Mouse (Mus musculus) large intestine, adult 2 months (tissue): ENCODE results near the gene Stoml2. TPM values are rescaled to one million over a fixed set of nuclear protein-coding genes. Genes with fewer than 3 reads are reported as not detected.

Experiments
- DNase-seq: peaks from one replicate; pipeline ENCODE4 v3.0.0-alpha.2; 2012; ENCODE audit warnings: low read depth, low spot score
- WGBS: fragments of 180-500 bp; shearing (Covaris S2); methylation state at CpG from one replicate; pipeline ENCODE4 v1.1.7; 2018; 5-methylcytosine and 5-hydroxymethylcytosine counted together
- polyA plus RNA-seq: library from polyadenylated mRNA; depleted of rRNA; stranded (reverse); fragments of >200 nt; gene quantifications from 2 replicates; pipeline ENCODE4 v1.2.3, GENCODE M21; 2012; rRNA removed

Stoml2 gene
- 83.2 and 92.5 TPM in 2 replicates for polyA plus RNA-seq

GRCm38 (mm10) chr4:43031237-43031995 lies at the start of gene Stoml2:
Gene Stoml2 (minus strand): TSS chr4:43031710.
- under 1% methylated on average over 38 of the region's 38 CpGs for WGBS

GRCm38 (mm10) chr4:43078071-43078718 lies 46.7 kb upstream of the Stoml2 start:
- no peak for DNase-seq
- WGBS = 67% methylated on average over 7 of the region's 7 CpGs

More at GRCm38 (mm10) chr4:43031237-43031995, at the start of gene Stoml2:
- DNase-seq = peak; percentile 89

- no peak for DNase-seq
Measured at GRCm38 (mm10) chr4:43074923-43075322, 43.4 kb upstream of the Stoml2 start.

GRCm38 (mm10) chr4:43065471-43065870 lies 34.0 kb upstream of the Stoml2 start:
- DNase-seq = no peak
- whole genome bisulfite sequencing = 98% methylated on average over 4 of the region's 4 CpGs

- 72% methylated on average over 3 of the region's 3 CpGs for WGBS
- no peak for DNase-seq
Measured at GRCm38 (mm10) chr4:43060286-43060685, 28.8 kb upstream of the Stoml2 start.

GRCm38 (mm10) chr4:43059697-43060096 lies 28.2 kb upstream of the Stoml2 start:
- 51% methylated on average over 3 of the region's 3 CpGs for WGBS
- DNase-seq = no peak

GRCm38 (mm10) chr4:43058753-43059654 lies 27.5 kb upstream of the Stoml2 start, which contains the start of gene Unc13b:
Gene Unc13b (plus strand): TSS chr4:43058953.
- DNase-seq = no peak
- under 1% methylated on average over 88 of the region's 90 CpGs for WGBS

GRCm38 (mm10) chr4:43058392-43058752 lies 26.9 kb upstream of the Stoml2 start:
- 11% methylated on average over 8 of the region's 8 CpGs for WGBS
- DNase-seq = no peak

GRCm38 (mm10) chr4:43057654-43058053 lies 26.1 kb upstream of the Stoml2 start:
- no peak for DNase-seq
- WGBS = 84% methylated on average over 5 of the region's 5 CpGs

GRCm38 (mm10) chr4:43052627-43053026 lies 21.1 kb upstream of the Stoml2 start:
- 9% methylated on average over 4 of the region's 4 CpGs for WGBS
- DNase-seq = no peak

- no peak for DNase-seq
- 4% methylated on average over 5 of the region's 5 CpGs for WGBS
Measured at GRCm38 (mm10) chr4:43047231-43047630, 15.7 kb upstream of the Stoml2 start.

GRCm38 (mm10) chr4:43046607-43047006 lies 15.1 kb upstream of the Stoml2 start:
- whole genome bisulfite sequencing = 48% methylated on average over 5 of the region's 5 CpGs

GRCm38 (mm10) chr4:43045659-43046302 lies 14.3 kb upstream of the Stoml2 start, which contains the start of gene Fam214b:
Gene Fam214b (minus strand): TSS chr4:43046220.
- peak; percentile 93 for DNase-seq
- WGBS = 2% methylated on average over 33 of the region's 33 CpGs

More at GRCm38 (mm10) chr4:43046607-43047006, 15.1 kb upstream of the Stoml2 start:
- DNase-seq = no peak

GRCm38 (mm10) chr4:43045285-43045658 lies 13.8 kb upstream of the Stoml2 start:
- WGBS = 3% methylated on average over 13 of the region's 13 CpGs

GRCm38 (mm10) chr4:43044673-43045072 lies 13.2 kb upstream of the Stoml2 start:
- 14% methylated on average over 4 of the region's 4 CpGs for whole genome bisulfite sequencing
- no peak for DNase-seq

More at GRCm38 (mm10) chr4:43045285-43045658, 13.8 kb upstream of the Stoml2 start:
- DNase-seq = no peak

GRCm38 (mm10) chr4:43043644-43044357 lies 12.3 kb upstream of the Stoml2 start:
- no peak for DNase-seq
- WGBS = 24% methylated on average over 7 of the region's 7 CpGs

- 48% methylated on average over 9 of the region's 9 CpGs for WGBS
- no peak for DNase-seq
Measured at GRCm38 (mm10) chr4:43040881-43041547, 9.5 kb upstream of the Stoml2 start.

GRCm38 (mm10) chr4:43040114-43040572 lies 8.6 kb upstream of the Stoml2 start:
- under 1% methylated on average over 24 of the region's 25 CpGs for WGBS
- DNase-seq = peak; percentile 91
